Mouse (Mus musculus): ENCODE results near the gene B3gnt7.

B3gnt7 gene

GRCm38 (mm10) chr1:86343969-86344861, 41.6 kb downstream of the B3gnt7 start:
- DNase-seq (ENCODE audit: low read depth, low spot score) = no peak

GRCm38 (mm10) chr1:86345069-86345468, 42.4 kb downstream of the B3gnt7 start:
- DNase-seq (ENCODE audit: low read depth, low spot score) = no peak

- DNase-seq (ENCODE audit: low read depth, low spot score) = no peak
Measured at GRCm38 (mm10) chr1:86345956-86346355, 43.3 kb downstream of the B3gnt7 start.

GRCm38 (mm10) chr1:86346851-86347715, 44.5 kb downstream of the B3gnt7 start:
- no peak for DNase-seq (ENCODE audit: low read depth, low spot score)

- DNase-seq (ENCODE audit: low read depth, low spot score) = no peak
Measured at GRCm38 (mm10) chr1:86347716-86348045, 45.0 kb downstream of the B3gnt7 start.

- no peak for DNase-seq (ENCODE audit: low read depth, low spot score)
Measured at GRCm38 (mm10) chr1:86348083-86348482, 45.5 kb downstream of the B3gnt7 start.

GRCm38 (mm10) chr1:86348801-86349200, 46.2 kb downstream of the B3gnt7 start:
- no peak for DNase-seq (ENCODE audit: low read depth, low spot score)

- no peak for DNase-seq (ENCODE audit: low read depth, low spot score)
Measured at GRCm38 (mm10) chr1:86349201-86349600, 46.6 kb downstream of the B3gnt7 start.

GRCm38 (mm10) chr1:86349696-86350095, 47.1 kb downstream of the B3gnt7 start:
- DNase-seq (ENCODE audit: low read depth, low spot score) = no peak

GRCm38 (mm10) chr1:86350576-86350975, 47.9 kb downstream of the B3gnt7 start:
- DNase-seq (ENCODE audit: low read depth, low spot score) = no peak

- no peak for DNase-seq (ENCODE audit: low read depth, low spot score)
Measured at GRCm38 (mm10) chr1:86354186-86354585, 51.6 kb downstream of the B3gnt7 start.

All from WW6 (cell line).